Mouse (Mus musculus): ENCODE measurements around the gene Ick.

DNA sequence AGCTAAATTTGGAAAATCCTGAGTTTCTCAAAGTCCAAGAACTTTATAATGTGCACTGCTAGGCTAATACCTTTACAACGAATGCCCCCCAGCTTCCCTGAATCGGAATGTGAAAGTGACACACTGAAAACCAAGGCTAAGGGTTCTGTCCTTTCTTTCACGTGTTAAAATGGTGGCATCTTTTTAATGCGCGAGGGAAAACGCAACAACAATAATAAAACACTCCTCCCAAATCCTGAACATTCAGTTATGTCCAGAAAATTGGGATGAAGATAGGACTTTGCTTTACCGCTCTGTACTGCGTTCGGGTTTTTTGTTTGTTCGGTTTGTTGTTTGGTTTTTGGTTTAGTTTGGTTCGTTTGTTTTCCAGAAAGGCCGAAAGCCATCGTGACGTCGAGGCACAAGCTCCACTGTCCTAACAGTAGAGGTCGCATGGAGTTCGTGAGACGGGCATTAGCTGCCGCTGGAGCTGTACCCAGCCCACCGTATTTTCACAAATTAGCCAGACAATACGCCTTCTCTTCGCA is 67.3 kb downstream of the Ick start:
- TF ChIP-seq CTCF (IDR thresholded peaks at IDR 0.05; ENCODE audit: low read depth, low read length), result peak; percentile 43; the same call in 1 of the 2 replicates
- TF ChIP-seq POLR2A (IDR thresholded peaks at IDR 0.05; ENCODE audit: borderline replicate concordance, low read depth, low read length), result no peak
